Mouse (Mus musculus) left cerebral cortex, adult 2 months (tissue): Measurements from ENCODE around the gene Cdca5. TPM values are rescaled to one million over a fixed set of nuclear protein-coding genes. Genes with fewer than 3 reads are reported as not detected.

Experiments
- DNase-seq, 2 experiments: peaks; one replicate each; pipeline ENCODE4 v3.0.0; 2021 to 2022; ENCODE audit warnings: low spot score in 2 of 2, mixed read lengths in 1 of 2; ENCODE audit errors: extremely low spot score in 1 of 2
- H3K27ac ChIP-seq: fragments of 200-600 bp; 2 replicates; pipeline ENCODE4 v1.8.1; 2022
- H3K4me3 ChIP-seq: fragments of 200-600 bp; 2 replicates; pipeline ENCODE4 v1.8.1; 2022
- CTCF ChIP-seq: fragments of 200-600 bp; IDR thresholded peaks from 2 replicates; pipeline ENCODE4 v1.8.1; 2022; ENCODE audit warnings: antibody characterized with exemption, mild to moderate bottlenecking, moderate library complexity
- intact Hi-C: fragments of 180-260 bp; cut with DNase I; formaldehyde crosslinking; loops from one replicate; pipeline ENCODE4 v1.15.1; 2025
- total RNA-seq, 2 experiments: library from RNA; stranded (reverse); gene quantifications; 2 replicates each; pipeline ENCODE4 v1.2.3; 2021

The Cdca5 gene
- total RNA-seq, 2 experiments from 2014 or later = not detected

DNA sequence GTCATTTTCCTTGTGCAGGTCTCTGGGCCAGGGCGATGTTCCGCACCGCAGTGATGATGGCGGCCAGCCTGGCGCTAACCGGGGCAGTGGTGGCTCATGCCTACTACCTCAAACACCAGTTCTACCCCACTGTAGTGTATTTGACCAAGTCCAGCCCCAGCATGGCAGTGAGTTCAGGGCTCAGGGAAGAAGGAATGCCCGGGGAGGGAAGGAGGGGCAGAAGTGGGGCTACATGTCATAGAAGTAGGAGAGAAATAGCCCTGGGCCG, 37.0 kb upstream of the Cdca5 start:
- Histone ChIP-seq H3K27ac (peak overlapping the region; percentile 99; the same call in 1 of the 2 replicates), H3K4me3 (peak overlapping the region; percentile 64)
- intact Hi-C loops = loop anchor here (1.0 to 10.0 kb wide), 4 partner anchors 9 to 263 kb away; partner anchors contain the start of genes Fau, Mrpl49, Pola2 and Snx15
- TF ChIP-seq CTCF = no peak
- no peak for DNase-seq

- no peak for DNase-seq
- TF ChIP-seq CTCF = no peak
- no peak overlapping the region for H3K27ac ChIP-seq
- intact Hi-C loops = loop anchor here (5.0 to 10.0 kb wide), 2 partner anchors 78 to 264 kb away; partner anchors contain the start of gene Snx15
- H3K4me3 ChIP-seq = no peak overlapping the region
Observed at GRCm38 (mm10) chr19:6048681-6049410, 35.9 kb upstream of the Cdca5 start.

DNA sequence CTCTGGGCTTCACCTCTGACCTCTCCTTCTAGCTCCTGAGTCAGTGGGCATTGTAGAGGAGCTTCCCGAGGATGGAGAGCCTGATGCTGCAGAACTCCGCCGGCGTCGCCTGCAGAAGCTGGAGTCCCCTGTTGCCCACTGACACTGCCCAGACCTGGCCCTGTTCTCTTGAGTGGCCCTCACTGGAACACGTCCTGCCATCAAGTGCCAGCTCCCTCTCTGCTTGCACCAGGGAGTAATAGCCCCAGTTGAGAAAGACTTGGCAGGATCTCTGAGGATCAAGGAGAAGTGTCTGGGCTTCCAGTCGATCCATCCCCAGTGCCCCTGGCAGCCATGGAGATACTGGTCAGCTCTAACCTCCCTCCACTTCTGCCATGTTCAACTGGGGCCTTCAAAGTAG, 32.3 kb upstream of the Cdca5 start:
- Histone ChIP-seq H3K27ac (no peak overlapping the region), H3K4me3 (no peak overlapping the region)
- intact Hi-C loops = no loop called here
- no peak for DNase-seq
- TF ChIP-seq CTCF = no peak

GRCm38 (mm10) chr19:6054296-6054695, 30.5 kb upstream of the Cdca5 start:
- Histone ChIP-seq H3K4me3 (no peak overlapping the region), H3K27ac (no peak overlapping the region)
- no peak for TF ChIP-seq CTCF
- DNase-seq = no peak
- intact Hi-C loops = no loop called here

- Histone ChIP-seq H3K27ac (no peak overlapping the region), H3K4me3 (peak overlapping the region; percentile 86)
- TF ChIP-seq CTCF = no peak
- no peak for DNase-seq
- intact Hi-C loops = loop anchor here (1.0 kb wide), 1 partner anchor 9 kb away; no protein-coding TSS in a partner anchor
Observed at GRCm38 (mm10) chr19:6056696-6057095, 28.1 kb upstream of the Cdca5 start.

- no peak for TF ChIP-seq CTCF
- intact Hi-C loops = loop anchor here (1.0 kb wide), 1 partner anchor 10 kb away; no protein-coding TSS in a partner anchor
- peak within 1 kb of the TSS; percentile 94 for H3K27ac ChIP-seq
- peak within 1 kb of the TSS; percentile 86 for H3K4me3 ChIP-seq
- DNase-seq = peak; percentile 99 to 100
Observed at GRCm38 (mm10) chr19:6057313-6058096, 27.3 kb upstream of the Cdca5 start, which contains the start of the genes Mrpl49 and Fau. Mrpl49 (minus strand) TSS chr19:6057785. Fau (plus strand) TSS chr19:6057844.

GRCm38 (mm10) chr19:6058513-6058912, 26.3 kb upstream of the Cdca5 start:
- intact Hi-C loops = no loop called here
- no peak for TF ChIP-seq CTCF
- peak overlapping the region; percentile 86 for H3K4me3 ChIP-seq
- DNase-seq = no peak
- H3K27ac ChIP-seq = peak overlapping the region; percentile 94

GRCm38 (mm10) chr19:6058966-6059365, 25.8 kb upstream of the Cdca5 start:
- Histone ChIP-seq H3K4me3 (peak overlapping the region; percentile 86), H3K27ac (no peak overlapping the region)
- TF ChIP-seq CTCF = no peak
- DNase-seq = no peak
- intact Hi-C loops = no loop called here

DNA sequence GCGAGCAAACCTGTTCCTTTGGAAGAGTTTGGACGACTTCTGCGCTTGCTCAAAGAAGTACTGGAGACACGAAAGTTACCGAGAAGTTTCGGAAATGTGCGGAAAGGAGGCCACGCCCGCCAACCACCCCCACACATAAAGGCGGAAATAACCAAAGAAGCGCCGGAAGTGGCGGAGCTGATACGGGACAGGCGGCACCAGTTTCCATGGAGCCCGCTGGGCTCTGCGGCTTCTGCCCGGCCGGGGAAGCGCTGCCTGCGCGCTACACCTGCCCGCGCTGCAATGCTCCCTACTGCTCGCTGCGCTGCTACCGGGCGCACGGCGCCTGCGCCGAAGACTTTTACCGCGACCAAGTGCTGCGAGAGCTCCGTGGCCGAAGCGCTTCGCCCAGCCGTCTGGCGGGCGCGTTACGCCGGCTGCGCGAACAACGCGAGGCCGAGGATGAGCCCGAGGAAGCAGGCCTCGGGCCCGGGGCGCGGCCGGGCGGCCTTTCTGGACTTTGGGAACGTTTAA, 23.7 kb upstream of the Cdca5 start, which contains the start of gene Znhit2:
Gene Znhit2 (plus strand): TSS at position 172 of the 513 bp plus-strand sequence.
- intact Hi-C loops = loop anchor here (2.0 kb wide), 1 partner anchor 24 kb away; the partner anchor contains the start of genes Cdca5 and Zfpl1
- DNase-seq = peak; percentile 91 to 93
- TF ChIP-seq CTCF = peak; percentile 12; the same call in 1 of the 2 replicates
- Histone ChIP-seq H3K4me3 (peak within 1 kb of the TSS; percentile 51), H3K27ac (peak within 1 kb of the TSS; percentile 93)

DNA sequence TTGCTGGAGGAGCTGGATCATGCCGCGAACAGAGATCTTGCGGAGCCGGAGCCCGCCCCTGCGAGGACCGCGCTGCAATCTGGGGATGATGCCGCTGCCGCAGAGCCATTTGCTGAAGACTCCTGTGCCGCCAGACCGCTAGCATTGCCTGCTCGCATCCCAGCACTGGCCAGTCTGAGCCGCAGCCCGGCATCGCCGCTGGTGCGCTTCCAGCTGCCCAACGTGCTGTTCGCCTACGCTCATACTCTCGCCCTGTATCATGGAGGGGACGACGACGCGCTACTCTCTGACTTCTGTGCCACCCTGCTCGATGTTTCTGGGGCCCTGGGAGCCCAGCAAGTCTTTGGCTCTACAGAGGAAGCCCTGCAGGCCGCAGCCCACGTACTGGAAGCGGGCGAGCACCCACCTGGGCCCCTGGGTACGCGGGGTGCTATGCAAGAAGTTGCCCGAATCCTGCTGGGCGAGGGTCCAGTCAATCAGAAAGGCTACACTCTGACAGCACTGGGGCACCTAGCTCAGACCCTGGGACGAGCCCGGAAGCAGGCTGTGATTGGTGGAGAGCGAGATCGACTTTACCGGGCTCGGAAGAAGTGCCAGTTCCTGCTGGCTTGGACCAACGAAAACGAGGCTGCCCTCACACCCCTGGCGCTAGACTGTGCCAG, 23.0 kb upstream of the Cdca5 start:
- Histone ChIP-seq H3K4me3 (peak overlapping the region; percentile 51), H3K27ac (peak overlapping the region; percentile 93)
- TF ChIP-seq CTCF = no peak
- intact Hi-C loops = loop anchor here (2.0 kb wide), 1 partner anchor 23 kb away; the partner anchor contains the start of genes Cdca5 and Zfpl1
- DNase-seq = peak; percentile 43 to 51

DNA sequence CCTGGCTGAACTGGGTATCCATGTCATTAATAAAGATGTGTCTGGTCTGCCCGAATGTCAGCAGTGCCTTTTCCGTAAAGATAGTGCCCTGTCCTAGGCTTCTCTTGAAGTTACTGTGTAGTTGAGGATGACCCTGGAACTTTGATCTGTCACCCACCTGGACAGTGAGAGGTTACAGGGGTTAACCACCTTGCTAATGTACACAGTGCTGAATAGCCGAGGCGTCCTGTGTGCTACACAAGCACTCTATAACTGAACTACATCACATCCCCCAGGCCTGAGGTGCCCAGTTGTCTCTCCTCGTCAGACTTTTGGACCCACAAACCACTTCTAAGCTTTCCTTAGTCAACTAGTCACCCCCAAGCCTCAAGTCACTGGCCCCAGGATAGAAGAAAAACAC, 22.4 kb upstream of the Cdca5 start:
- no peak for DNase-seq
- no peak for TF ChIP-seq CTCF
- peak overlapping the region; percentile 51 for H3K4me3 ChIP-seq
- H3K27ac ChIP-seq = peak overlapping the region; percentile 93
- intact Hi-C loops = no loop called here
